Mouse (Mus musculus): ENCODE measurements at regions not wholly inside any gene's neighbourhood (a gene's known extent, or its start where the extent isn't known, plus 50 kb on each side); places are given as distances from the start of the nearest gene placed in this dataset.
A peak's percentile ranks its signal among the peaks of the same experiment; 100 is the strongest.

DNA sequence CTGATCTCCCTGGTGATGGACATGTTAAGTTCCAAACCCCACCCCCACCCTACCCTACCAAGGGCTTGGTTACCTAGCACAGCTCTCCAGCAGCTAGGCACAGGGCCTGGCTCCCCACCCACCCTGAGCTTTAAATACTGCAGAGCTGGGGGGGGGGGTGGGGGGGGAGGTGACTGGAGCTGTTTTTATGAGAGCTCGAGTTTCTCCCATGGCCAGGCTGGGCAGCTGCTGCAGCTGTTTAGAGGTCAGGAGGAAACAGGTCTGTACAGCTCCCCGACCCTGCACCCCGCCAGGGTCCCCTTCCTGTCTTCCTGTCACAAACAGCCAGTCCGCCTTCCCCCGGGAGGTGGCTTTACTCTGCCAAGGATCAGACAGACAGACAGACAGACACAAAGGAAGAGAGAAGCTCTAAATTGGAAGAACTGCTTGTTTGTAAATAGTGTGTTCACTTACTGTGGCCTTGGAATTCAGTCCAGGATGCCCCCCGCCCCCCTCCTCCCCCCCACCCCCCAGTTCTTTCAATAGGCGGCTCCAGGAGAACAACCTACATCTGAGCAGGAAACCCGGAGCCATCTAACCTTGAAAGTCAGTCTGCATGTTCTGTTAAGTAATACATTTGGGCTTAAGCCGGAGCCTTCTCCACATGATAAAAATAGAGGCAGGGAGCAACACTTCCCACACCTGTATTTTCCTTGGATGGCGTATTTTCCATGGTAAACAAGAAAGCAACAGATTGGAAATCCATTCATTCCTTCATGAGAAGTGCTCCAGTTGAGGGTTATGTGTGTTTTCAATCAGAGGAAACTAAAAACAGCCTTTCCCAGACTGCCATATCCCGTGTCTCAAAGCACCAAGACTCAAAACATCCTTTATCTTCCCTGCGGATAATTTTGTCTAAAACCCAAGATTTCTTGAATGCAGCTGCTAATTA, 67.8 kb upstream of the Hes1 start:
- DNase-seq (ENCODE audit: low spot score): no peak

DNA sequence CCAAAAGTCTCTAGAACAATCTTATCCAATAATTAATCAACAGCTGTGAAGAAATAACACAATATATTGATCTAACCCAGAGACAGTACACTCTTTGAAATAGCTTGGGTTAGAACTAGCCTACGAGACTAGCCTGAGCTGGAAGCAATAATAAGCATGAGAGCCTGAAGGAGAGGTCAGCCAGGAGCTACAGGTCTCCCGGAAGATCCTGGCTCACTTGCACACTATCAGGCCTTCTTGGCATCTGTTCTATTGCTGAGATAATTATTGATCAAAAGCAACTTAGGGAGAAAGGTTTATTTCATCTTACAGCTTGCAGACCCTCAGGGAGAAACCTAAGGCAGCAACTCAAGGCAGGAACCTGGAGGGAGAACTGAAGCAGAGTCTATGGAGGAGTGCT, 64.0 kb upstream of the Hes1 start:
- DNase-seq (ENCODE audit: low spot score): no peak

DNA sequence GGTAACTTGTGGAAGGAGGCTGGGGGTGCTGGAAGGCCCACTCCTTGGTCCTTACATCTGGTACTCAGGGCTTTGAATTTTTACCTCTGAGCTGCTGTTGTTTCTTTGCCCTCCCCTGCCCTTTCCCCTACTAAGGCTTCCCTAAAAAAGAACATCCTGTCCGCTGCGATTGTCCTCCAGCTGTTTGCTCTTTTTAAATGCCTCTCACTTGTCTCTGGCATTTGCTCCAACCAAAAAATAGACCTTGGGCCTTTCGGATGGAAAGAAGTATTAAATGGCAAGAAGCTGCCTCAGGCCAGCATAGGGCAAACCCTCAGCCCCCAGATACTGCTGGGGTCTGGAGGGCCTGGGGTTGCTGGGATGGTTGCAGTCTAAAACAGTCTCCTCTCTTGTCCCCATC, 59.1 kb upstream of the Hes1 start:
- DNase-seq (ENCODE audit: low spot score): peak; percentile 28

DNA sequence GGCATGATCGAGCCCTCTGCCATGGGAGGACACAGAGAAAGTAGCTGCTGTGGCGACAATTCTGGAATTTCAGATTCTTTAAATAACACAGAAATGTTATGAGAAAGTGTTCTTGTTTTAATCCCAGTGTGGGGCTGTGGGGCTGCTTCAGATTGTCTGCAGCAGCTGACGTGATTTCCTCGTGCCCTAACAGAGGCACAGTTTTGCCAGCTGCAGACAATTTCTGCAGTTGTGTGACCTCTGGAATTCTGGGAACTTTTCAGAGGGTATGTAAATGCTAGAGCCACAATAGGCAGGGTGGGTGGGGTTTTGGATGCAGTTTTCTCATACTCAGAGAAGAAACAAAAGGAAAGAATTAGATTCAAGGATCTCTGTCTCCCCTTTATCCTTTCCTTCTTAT, 57.4 kb upstream of the Hes1 start:
- DNase-seq (ENCODE audit: low spot score): no peak

DNA sequence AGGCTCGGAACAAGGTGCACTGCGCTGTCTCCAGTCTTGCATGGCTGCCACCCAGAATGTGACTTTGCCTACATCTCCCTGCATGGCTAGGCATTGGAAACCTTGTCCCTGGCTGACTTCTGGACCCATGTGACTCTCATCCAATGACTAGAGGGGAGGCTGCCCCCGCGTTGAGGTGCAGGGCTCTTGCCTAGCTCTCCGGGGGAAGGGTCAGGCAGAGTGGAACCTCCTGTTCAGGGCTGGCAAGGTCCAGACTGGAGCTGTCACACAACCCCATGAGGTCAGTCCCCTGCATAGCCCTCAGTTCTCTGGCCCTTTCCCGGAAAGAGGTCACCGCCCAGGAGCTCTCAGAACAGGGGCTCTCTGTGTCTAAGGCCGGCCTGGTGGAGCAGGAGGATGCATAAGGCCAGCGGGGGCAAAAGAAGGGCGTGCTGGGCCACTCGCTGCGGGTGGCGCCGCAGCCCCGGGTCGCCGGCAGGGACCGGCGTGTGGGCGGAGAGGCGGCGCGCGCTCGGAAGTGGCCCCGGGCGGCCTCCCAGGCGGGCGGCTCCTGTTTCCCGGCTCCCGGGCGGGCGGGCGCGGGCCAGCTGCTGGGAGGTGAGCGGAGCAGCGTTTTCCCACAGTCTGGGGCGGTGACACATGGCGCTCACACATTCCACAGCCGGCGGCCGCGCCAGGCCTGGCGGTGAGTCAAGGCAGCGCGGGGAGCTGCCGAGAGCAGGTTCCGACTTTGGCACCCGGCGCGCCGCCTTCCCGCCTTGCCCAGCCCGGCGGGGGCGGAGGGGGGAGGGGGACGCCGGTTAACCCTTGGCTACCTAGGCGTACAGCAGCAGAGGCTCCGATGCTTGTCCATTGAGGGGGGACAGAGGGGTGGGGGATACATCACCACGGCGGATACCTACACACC, 55.5 kb upstream of the Hes1 start:
- peak; percentile 76 for DNase-seq (ENCODE audit: low spot score)

DNA sequence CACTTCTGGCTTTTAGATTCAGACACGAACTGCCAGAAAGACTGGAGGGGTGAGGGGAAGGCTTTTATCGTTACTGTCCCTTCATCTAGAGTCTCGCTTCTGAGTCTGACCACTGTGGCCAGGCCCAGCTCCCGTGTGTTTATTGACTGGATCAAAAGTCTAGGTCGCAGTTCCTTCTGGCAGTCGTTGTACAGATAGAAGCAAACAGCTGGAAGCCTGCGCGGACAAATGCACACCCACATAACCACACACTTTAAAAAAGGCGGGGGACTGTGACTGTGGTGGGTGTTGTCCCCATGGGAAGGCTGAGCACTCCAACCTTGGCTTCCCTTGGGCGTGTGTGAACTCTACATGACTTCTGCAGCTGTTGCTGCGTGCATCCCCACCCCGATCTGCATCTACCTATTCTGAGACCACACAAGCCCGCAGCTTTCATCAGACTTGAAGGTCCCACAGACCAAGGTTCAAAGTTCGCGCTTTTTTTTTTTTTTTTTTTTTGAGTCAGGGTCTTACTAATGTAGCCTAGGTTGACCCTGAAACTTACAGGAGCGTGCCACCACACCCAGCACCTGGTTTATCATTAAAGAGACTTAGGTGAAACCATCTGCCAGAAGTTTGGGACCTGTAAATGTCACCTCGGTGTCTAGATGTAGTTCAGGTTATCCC, 54.5 kb upstream of the Hes1 start:
- DNase-seq (ENCODE audit: low spot score): no peak

DNA sequence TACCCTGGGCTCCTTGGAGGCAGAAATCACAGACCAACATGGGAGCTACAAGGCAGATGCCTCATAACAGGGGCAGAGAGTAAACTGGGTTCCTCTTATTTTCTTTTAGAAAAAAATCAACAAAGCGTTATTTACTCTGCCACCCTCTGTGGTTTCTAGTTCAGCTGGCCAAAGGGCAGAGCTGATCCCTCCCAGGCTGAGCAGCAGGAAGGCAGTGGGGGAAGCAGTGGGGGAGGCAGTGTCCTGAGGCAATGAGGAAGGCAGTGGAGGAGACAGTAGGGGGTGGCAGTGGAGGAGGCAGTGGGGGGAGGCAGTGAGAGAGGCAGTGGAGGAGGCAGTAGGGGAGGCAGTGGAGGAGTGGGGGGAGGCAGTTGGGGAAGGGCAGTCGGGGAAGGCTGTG, 51.1 kb upstream of the Hes1 start:
- DNase-seq (ENCODE audit: low spot score): no peak

DNA sequence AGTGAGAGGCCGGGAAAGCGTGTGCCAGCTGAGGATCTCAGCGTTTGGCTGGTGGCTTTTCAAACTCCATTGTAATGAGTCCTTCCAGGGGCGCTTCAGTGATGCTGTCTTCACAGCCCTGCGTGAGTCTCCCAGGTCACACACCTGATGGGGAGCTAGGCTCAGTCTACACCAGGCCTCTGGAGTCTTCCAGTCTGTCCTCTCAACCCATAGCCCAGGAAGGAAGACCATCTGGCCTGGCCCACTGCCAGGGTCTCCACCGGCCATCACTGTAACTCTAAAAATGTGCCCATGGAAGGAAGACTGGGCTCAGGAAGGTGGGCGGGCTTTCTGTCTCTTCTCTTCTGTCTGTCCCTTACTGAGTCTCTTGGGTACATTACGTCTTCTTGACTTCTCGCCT, 50.2 kb upstream of the Hes1 start:
- DNase-seq (ENCODE audit: low spot score): no peak
